Mouse (Mus musculus): ENCODE data around the gene Noto. TPM values are rescaled to one million over a fixed set of nuclear protein-coding genes. Genes with fewer than 3 reads are reported as not detected.

Noto gene
- polyA plus RNA-seq (2015; fragmentation: Nextera tagmentation; extraction: Ambion mirVana): not detected in 2 replicates

DNA sequence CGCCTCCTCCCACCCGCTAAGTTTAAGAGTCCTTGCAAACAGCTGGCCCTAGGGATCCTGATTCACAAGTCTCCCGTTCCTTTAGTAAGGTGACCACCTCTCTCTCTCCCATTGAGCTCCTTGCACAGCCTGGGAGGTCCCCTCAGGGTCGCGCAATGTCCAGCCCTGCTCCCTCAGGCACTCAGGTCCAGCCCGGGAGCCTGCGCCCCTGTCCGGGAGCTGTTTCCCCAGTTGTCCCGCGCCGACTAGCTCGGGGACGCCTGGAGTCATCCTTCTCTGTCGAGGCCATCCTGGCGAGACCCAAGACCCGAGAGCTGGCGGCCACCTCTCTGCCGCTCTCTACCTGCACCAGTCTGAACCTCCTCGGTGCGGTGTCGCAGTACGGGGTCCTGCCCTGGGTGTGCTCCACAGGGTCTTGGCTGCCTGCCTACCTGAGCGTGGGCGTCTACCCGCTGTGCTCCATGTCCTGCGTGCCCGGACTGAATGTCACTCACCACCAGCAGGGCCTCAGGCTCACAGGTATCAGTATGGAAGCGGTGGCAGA, at the start of gene Noto:
Noto (plus strand) TSS at position 51 of the 544 bp plus-strand sequence.
- Histone ChIP-seq H3K9ac (ENCODE audit: low read depth, low read length) (no peak within 1 kb of the TSS), H3K27ac (ENCODE audit: low read length) (no peak within 1 kb of the TSS), H3K9me3 (replicated peaks; ENCODE audit: control insufficient read depth, low read length, poor library complexity, severe bottlenecking) (no peaks in the 10 kb centered on the region), H3K27me3 (ENCODE audit: control insufficient read depth, insufficient read depth, low read depth, low read length) (0 out of 2 replicates have a peak, but pooled peaks cover 3% of the 10 kb centered on the region), H3K36me3 (ENCODE audit: control insufficient read depth, insufficient read depth, low read length) (no peaks in the 10 kb centered on the region), H3K4me1 (ENCODE audit: control insufficient read depth, insufficient read depth, low read length) (no peaks in the 10 kb centered on the region), H3K4me3 (ENCODE audit: low read depth, low read length) (no peak within 1 kb of the TSS), H3K4me2 (ENCODE audit: low read length) (no peak within 1 kb of the TSS)
- ATAC-seq: no peak
- WGBS: 16% methylated on average over 28 of the region's 28 CpGs

DNA sequence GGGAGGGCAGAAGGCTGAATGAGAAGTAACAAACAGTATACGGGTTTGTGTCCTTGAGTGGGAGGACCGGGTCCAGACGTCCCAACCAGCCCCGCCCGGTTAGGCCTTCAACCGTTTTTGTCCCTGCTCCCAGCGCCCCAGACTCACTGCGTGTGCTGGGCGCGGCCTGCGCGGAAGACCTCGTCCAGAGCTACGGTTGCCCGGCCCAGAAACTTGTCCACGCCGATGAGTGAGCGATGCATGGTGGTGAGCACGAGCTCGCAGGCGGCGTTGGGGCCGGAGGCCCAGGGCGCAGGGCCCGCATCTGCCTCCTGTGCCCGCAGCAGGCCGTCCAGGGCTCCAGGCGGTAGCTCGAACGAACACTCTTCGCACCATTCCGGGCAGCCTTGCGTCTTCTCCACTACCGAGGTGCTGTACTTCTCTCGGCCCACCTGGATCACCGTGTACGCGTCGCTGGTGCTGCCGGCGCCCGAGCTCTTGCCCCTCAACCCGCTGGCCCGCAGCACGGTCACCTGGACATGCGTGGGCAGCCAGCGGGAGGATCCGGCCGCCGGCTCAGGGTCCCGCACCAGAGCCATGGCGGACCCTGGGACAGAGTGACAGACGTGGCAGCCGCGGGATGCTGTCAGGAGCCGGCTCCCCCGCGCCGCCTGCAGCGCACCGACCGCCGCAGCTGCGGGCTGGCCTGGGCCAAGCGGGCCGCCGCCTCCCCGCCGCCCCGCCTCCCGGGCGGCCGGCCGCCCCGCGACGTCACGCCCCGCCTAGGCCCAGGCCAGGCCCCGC, 49.5 kb upstream of the Noto start, which contains the start of gene Rab11fip5:
Rab11fip5 (minus strand) TSS at position 684 of the 783 bp plus-strand sequence.
- peak within 1 kb of the TSS; percentile 92 for H3K9ac ChIP-seq (ENCODE audit: low read depth, low read length)
- peak; percentile 96 for ATAC-seq
- 1% methylated on average over 65 of the region's 80 CpGs for WGBS
- peaks cover 24% of the 10 kb centered on the region for H3K4me1 ChIP-seq (ENCODE audit: control insufficient read depth, insufficient read depth, low read length)
- H3K27ac ChIP-seq (ENCODE audit: low read length): peak within 1 kb of the TSS; percentile 80
- H3K36me3 ChIP-seq (ENCODE audit: control insufficient read depth, insufficient read depth, low read length): no peaks in the 10 kb centered on the region
- peak within 1 kb of the TSS; percentile 88 for H3K4me2 ChIP-seq (ENCODE audit: low read length)
- H3K4me3 ChIP-seq (ENCODE audit: low read depth, low read length): peak within 1 kb of the TSS; percentile 76
- H3K27me3 ChIP-seq (ENCODE audit: control insufficient read depth, insufficient read depth, low read depth, low read length): no peaks in the 10 kb centered on the region
- H3K9me3 ChIP-seq (replicated peaks; ENCODE audit: control insufficient read depth, low read length, poor library complexity, severe bottlenecking): no peaks in the 10 kb centered on the region

DNA sequence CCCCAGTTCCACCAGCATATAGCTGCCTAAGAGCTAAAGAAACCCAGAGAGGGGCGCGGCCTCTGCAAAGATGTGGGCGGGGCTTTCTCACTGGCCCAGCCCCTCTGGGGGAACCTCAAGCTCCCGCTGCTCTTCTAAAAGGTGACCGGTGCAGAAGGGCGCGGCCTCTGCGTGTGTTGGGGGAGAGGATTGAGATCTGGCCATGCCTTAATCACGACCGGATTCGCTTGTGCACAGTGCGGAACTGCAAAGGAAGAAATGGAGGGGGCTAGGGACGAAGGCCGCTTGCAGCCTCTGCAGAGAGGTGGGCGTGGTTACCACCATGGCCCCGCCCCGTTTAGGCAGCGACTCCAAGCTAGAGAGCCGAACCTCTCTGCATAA, 49.0 kb upstream of the Noto start:
- Histone ChIP-seq H3K4me1 (ENCODE audit: control insufficient read depth, insufficient read depth, low read length) (peaks cover 24% of the 10 kb centered on the region), H3K4me2 (ENCODE audit: low read length) (peak overlapping the region; percentile 88), H3K27me3 (ENCODE audit: control insufficient read depth, insufficient read depth, low read depth, low read length) (no peaks in the 10 kb centered on the region), H3K4me3 (ENCODE audit: low read depth, low read length) (peak overlapping the region; percentile 76), H3K36me3 (ENCODE audit: control insufficient read depth, insufficient read depth, low read length) (no peaks in the 10 kb centered on the region), H3K9ac (ENCODE audit: low read depth, low read length) (peak overlapping the region; percentile 92), H3K9me3 (replicated peaks; ENCODE audit: control insufficient read depth, low read length, poor library complexity, severe bottlenecking) (no peaks in the 10 kb centered on the region), H3K27ac (ENCODE audit: low read length) (peak overlapping the region; percentile 80)
- WGBS: 0% methylated on average over 19 of the region's 19 CpGs
- ATAC-seq: peak; percentile 94

DNA sequence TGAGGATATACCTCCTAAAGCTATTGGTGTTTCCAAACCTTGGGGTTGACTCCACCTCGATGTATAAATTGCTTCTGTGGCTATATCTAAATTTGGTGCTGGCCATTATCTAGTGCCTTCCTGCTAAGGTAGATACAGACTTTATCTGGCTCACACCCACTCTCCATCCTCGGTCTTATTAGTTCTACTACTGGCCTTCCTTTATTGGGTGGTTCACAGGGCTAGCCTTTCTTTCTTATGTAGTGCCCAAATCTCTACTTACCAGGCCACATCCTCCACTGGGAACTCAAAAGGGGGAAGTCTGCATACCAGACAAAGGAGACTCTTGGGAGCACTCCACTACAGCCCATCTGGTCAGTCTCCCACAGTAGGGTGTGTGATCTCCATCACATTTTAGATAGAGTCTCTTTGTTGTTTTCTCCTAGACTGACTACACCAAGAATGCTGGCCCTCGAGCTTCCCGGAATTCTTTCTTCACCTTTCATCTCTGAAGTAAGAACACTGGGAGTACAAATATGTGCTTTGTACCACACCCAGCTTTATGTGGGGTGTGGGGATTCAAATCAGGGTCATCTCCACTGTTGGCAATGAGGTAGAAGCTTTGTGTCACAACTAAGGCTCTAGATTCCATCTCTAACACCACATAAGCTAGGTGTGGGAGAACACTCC, 46.5 kb upstream of the Noto start:
- Histone ChIP-seq H3K4me3 (ENCODE audit: low read depth, low read length) (no peak overlapping the region), H3K36me3 (ENCODE audit: control insufficient read depth, insufficient read depth, low read length) (no peaks in the 10 kb centered on the region), H3K27ac (ENCODE audit: low read length) (no peak overlapping the region), H3K27me3 (ENCODE audit: control insufficient read depth, insufficient read depth, low read depth, low read length) (no peaks in the 10 kb centered on the region), H3K9me3 (replicated peaks; ENCODE audit: control insufficient read depth, low read length, poor library complexity, severe bottlenecking) (no peaks in the 10 kb centered on the region), H3K4me2 (ENCODE audit: low read length) (no peak overlapping the region), H3K4me1 (ENCODE audit: control insufficient read depth, insufficient read depth, low read length) (peaks cover 16% of the 10 kb centered on the region), H3K9ac (ENCODE audit: low read depth, low read length) (no peak overlapping the region)
- WGBS: 79% methylated on average over 4 of the region's 4 CpGs
- no peak for ATAC-seq

DNA sequence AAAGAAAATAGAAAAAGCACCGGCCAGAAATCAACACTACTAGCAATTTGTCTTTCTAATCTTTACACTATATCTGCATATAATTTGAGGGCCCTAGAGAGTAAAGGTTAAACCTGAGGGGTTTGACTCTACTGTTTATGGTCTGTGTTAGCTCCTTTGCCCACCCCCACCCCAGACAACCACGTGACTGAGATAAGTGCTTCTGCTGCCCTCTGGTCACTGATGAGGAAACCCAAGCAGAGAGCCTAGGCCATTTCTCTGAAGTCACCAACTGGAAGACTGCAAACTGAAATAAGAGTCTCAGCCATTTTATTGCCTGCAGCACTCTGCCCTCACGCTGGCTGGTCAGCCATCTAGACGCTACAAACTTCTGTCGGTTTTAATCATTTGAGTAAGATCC, 45.8 kb upstream of the Noto start:
- Histone ChIP-seq H3K4me1 (ENCODE audit: control insufficient read depth, insufficient read depth, low read length) (peaks cover 9% of the 10 kb centered on the region), H3K4me3 (ENCODE audit: low read depth, low read length) (no peak overlapping the region), H3K4me2 (ENCODE audit: low read length) (no peak overlapping the region), H3K27ac (ENCODE audit: low read length) (no peak overlapping the region), H3K36me3 (ENCODE audit: control insufficient read depth, insufficient read depth, low read length) (no peaks in the 10 kb centered on the region), H3K27me3 (ENCODE audit: control insufficient read depth, insufficient read depth, low read depth, low read length) (no peaks in the 10 kb centered on the region), H3K9ac (ENCODE audit: low read depth, low read length) (no peak overlapping the region), H3K9me3 (replicated peaks; ENCODE audit: control insufficient read depth, low read length, poor library complexity, severe bottlenecking) (no peaks in the 10 kb centered on the region)
- 67% methylated on average over 5 of the region's 5 CpGs for WGBS
- no peak for ATAC-seq

DNA sequence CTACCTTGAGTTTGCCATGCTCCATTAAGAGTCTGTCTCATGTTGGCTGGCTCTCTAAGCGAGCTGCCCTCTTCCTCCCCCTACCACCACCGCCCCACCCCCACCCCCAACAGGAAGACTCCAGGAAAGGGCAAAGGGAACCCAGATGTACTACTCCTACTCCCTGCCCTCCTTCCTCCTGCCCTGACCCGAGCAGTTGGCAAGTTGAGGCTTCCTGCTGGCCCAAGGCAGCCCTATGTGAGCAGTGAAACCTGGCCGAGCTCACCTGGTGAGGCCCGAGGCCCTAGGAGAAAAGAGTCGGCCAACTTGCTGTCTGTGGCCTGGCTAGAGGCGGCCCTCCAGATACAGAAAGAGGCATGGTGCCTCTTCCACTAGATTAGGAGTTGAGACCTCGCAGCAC, 45.1 kb upstream of the Noto start:
- no peak overlapping the region for H3K27ac ChIP-seq (ENCODE audit: low read length)
- H3K9ac ChIP-seq (ENCODE audit: low read depth, low read length): no peak overlapping the region
- H3K4me2 ChIP-seq (ENCODE audit: low read length): no peak overlapping the region
- no peak for ATAC-seq
- H3K27me3 ChIP-seq (ENCODE audit: control insufficient read depth, insufficient read depth, low read depth, low read length): no peaks in the 10 kb centered on the region
- no peaks in the 10 kb centered on the region for H3K9me3 ChIP-seq (replicated peaks; ENCODE audit: control insufficient read depth, low read length, poor library complexity, severe bottlenecking)
- H3K4me3 ChIP-seq (ENCODE audit: low read depth, low read length): no peak overlapping the region
- peaks cover 2% of the 10 kb centered on the region for H3K4me1 ChIP-seq (ENCODE audit: control insufficient read depth, insufficient read depth, low read length)
- H3K36me3 ChIP-seq (ENCODE audit: control insufficient read depth, insufficient read depth, low read length): no peaks in the 10 kb centered on the region
- WGBS: 66% methylated on average over 8 of the region's 8 CpGs

DNA sequence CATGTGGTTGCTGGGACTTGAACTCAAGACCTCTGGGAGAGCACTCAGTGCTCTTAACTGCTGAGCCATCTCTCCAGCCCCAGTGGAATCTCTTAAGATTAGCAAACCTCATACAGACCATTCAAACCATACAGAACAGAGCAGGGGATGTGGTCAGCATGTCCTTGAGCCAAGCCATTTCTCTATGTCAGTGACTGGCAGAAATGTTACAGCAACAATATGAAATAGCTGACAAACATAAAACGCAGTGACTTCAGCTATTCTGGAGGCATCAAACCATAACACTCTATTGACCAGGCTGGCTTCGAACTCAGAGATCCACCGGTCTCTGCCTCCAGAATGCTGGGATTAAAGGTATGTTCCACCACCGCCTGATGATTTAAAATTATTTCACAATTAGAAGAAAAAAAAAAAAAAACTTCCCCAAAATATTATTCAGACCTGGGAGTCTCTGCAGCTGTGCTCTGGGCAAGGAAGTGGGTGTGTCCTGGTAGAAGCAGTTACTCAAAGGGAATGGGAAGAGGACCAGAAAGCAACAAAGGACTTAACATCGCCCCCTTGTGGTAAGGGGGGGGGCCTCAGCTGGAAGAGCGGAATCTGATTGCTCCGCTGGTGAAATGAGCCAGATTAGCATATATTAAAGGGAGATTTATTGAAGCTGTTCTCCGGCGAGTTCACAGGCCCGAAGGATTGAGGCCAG, 43.3 kb upstream of the Noto start:
- no peaks in the 10 kb centered on the region for H3K9me3 ChIP-seq (replicated peaks; ENCODE audit: control insufficient read depth, low read length, poor library complexity, severe bottlenecking)
- H3K36me3 ChIP-seq (ENCODE audit: control insufficient read depth, insufficient read depth, low read length): no peaks in the 10 kb centered on the region
- peak; percentile 62 for ATAC-seq
- H3K9ac ChIP-seq (ENCODE audit: low read depth, low read length): no peak overlapping the region
- H3K27me3 ChIP-seq (ENCODE audit: control insufficient read depth, insufficient read depth, low read depth, low read length): no peaks in the 10 kb centered on the region
- no peak overlapping the region for H3K4me3 ChIP-seq (ENCODE audit: low read depth, low read length)
- no peak overlapping the region; the same call in 1 of the 2 replicates for H3K4me2 ChIP-seq (ENCODE audit: low read length)
- no peak overlapping the region for H3K27ac ChIP-seq (ENCODE audit: low read length)
- no peaks in the 10 kb centered on the region for H3K4me1 ChIP-seq (ENCODE audit: control insufficient read depth, insufficient read depth, low read length)
- 29% methylated on average over 10 of the region's 10 CpGs for WGBS

DNA sequence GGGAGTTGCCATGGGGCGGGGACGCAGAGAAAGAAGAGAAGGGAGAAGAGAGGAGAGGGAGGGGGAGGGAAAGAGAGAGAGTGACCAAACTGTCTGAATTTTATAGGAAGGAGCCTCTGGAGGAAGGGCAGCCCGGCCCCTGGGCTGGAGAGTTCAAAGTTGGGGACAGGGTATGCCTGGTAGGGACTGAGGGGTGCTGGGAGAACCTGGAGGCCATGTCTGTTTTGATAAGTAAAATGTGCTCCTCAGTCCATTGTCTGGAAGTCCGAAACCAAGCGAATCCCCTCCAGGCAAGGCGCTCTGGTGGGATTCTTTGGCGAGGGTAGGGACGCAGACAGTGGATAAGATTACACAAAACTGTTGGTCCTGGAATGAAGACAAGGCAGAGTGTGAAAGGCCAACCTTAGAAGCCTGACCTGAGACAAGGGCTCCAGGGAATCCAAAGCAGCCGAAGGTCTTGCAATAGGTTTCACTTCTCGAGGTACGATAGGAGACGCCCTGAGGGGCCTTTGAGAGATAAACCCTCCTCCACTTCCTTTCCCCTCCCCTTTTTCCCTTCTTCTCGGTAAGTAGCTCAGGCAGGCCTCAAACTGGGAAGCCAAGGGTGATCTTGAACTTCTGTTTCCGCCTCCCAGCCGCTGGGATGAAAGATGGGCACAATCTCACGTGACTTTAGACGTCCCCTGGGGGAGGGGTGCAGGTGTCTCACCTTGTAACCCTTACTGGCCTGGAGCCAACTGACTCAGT, 42.6 kb upstream of the Noto start:
- H3K27ac ChIP-seq (ENCODE audit: low read length): no peak overlapping the region
- H3K4me1 ChIP-seq (ENCODE audit: control insufficient read depth, insufficient read depth, low read length): no peaks in the 10 kb centered on the region
- H3K4me3 ChIP-seq (ENCODE audit: low read depth, low read length): no peak overlapping the region
- no peaks in the 10 kb centered on the region for H3K9me3 ChIP-seq (replicated peaks; ENCODE audit: control insufficient read depth, low read length, poor library complexity, severe bottlenecking)
- no peak overlapping the region; the same call in 1 of the 2 replicates for H3K4me2 ChIP-seq (ENCODE audit: low read length)
- 14% methylated on average over 17 of the region's 17 CpGs for WGBS
- no peaks in the 10 kb centered on the region for H3K27me3 ChIP-seq (ENCODE audit: control insufficient read depth, insufficient read depth, low read depth, low read length)
- H3K36me3 ChIP-seq (ENCODE audit: control insufficient read depth, insufficient read depth, low read length): no peaks in the 10 kb centered on the region
- no peak overlapping the region for H3K9ac ChIP-seq (ENCODE audit: low read depth, low read length)
- ATAC-seq: 0 out of 2 replicates have a peak, but pooled peaks have one; percentile 51

All from midbrain, embryonic 16.5 days (tissue).